ENCODE assay signal across 7 mouse cellular contexts in genomic region chr17:24472512-24472911, GRCm38 (mm10). TPM values are rescaled to one million over a fixed set of nuclear protein-coding genes. Genes with fewer than 3 reads are reported as not detected.
DNase-seq lines count a peak whose midpoint lies in the region; ATAC-seq and TF ChIP-seq lines count a peak whose summit lies in the region.

No protein-coding gene starts in this region.

- peak overlapping the region; percentile 96 for H3K9ac ChIP-seq in intestine, embryonic 16.5 days (ENCODE audit: low read depth, low read length)
- peak overlapping the region; percentile 90 for H3K9ac ChIP-seq in liver, postnatal 0 days (replicated peaks)
- no peak overlapping the region for H3K9ac ChIP-seq in stomach, postnatal 0 days (ENCODE audit: low read length)

- TF ChIP-seq CTCF in liver, postnatal 0 days (IDR thresholded peaks at IDR 0.05; ENCODE audit: low read depth): no peak
- TF ChIP-seq CTCF in stomach, postnatal 0 days (IDR thresholded peaks at IDR 0.05; ENCODE audit: low read depth): no peak

- no peaks in the 10 kb centered on the region for H3K9me3 ChIP-seq in intestine, embryonic 16.5 days (ENCODE audit: control insufficient read depth, low read length)
- no peaks in the 10 kb centered on the region for H3K9me3 ChIP-seq in liver, postnatal 0 days (ENCODE audit: low read length)
- H3K9me3 ChIP-seq in stomach, postnatal 0 days (ENCODE audit: control insufficient read depth, low read length): no peaks in the 10 kb centered on the region

- no peaks in the 10 kb centered on the region for H3K27me3 ChIP-seq in intestine, embryonic 16.5 days (replicated peaks; ENCODE audit: control insufficient read depth, insufficient read depth, low read length)
- H3K27me3 ChIP-seq in liver, postnatal 0 days (ENCODE audit: insufficient read depth, low read length): no peaks in the 10 kb centered on the region
- H3K27me3 ChIP-seq in stomach, postnatal 0 days (ENCODE audit: control insufficient read depth, insufficient read depth, low read length): no peaks in the 10 kb centered on the region

- H3K4me3 ChIP-seq in brown adipose tissue, adult 24 weeks (ENCODE audit: insufficient read depth, low read depth, low read length): no peak overlapping the region
- peak overlapping the region; percentile 93 for H3K4me3 ChIP-seq in intestine, embryonic 16.5 days (ENCODE audit: low read length)
- H3K4me3 ChIP-seq in liver, postnatal 0 days (ENCODE audit: low read depth, low read length): peak overlapping the region; percentile 88; the same call in 1 of the 2 replicates
- no peak overlapping the region for H3K4me3 ChIP-seq in stomach, postnatal 0 days (ENCODE audit: low read depth, low read length)

- peak overlapping the region; percentile 22; the same call in 1 of the 2 replicates for H3K27ac ChIP-seq in brown adipose tissue, adult 24 weeks (replicated peaks; ENCODE audit: low read depth, low read length)
- peak overlapping the region; percentile 95 for H3K27ac ChIP-seq in intestine, embryonic 16.5 days (ENCODE audit: low read length)
- no peak overlapping the region for H3K27ac ChIP-seq in liver, postnatal 0 days (ENCODE audit: low read depth)
- H3K27ac ChIP-seq in stomach, postnatal 0 days (replicated peaks): peak overlapping the region; percentile 75

- peaks cover 26% of the 10 kb centered on the region for H3K36me3 ChIP-seq in intestine, embryonic 16.5 days (ENCODE audit: control insufficient read depth, insufficient read depth, low read length)
- peaks cover 39% of the 10 kb centered on the region for H3K36me3 ChIP-seq in liver, postnatal 0 days (replicated peaks; ENCODE audit: insufficient read depth, low read length)
- peaks cover 23% of the 10 kb centered on the region for H3K36me3 ChIP-seq in stomach, postnatal 0 days (ENCODE audit: control insufficient read depth, insufficient read depth, low read length)

- WGBS in intestine, embryonic 16.5 days: 56% methylated on average over 4 of the region's 4 CpGs
- WGBS in liver, postnatal 0 days (ENCODE audit: insufficient replicate concordance): 76% methylated on average over 4 of the region's 4 CpGs
- 54% methylated on average over 4 of the region's 4 CpGs for WGBS in stomach, postnatal 0 days

- peak; percentile 69 for DNase-seq in Muller cell, postnatal 12 days (ENCODE audit: inconsistent ontology term)
- peak; percentile 50 for DNase-seq in gastrocnemius, postnatal 10 days
- no peak for DNase-seq in liver, postnatal 0 days
- peak; percentile 74 for DNase-seq in stomach, postnatal 0 days (ENCODE audit: low spot score)
- DNase-seq in frontal cortex, postnatal 10 days (ENCODE audit: low spot score in 2 of 2): no peak

- TF ChIP-seq EP300 in liver, postnatal 0 days (IDR thresholded peaks at IDR 0.05; ENCODE audit: low read depth): no peak
- no peak for TF ChIP-seq EP300 in stomach, postnatal 0 days (optimal IDR thresholded peaks at IDR 0.05)

- H3K4me1 ChIP-seq in brown adipose tissue, adult 24 weeks (ENCODE audit: control insufficient read depth, insufficient read depth, insufficient read length, low read length): peaks cover 14% of the 10 kb centered on the region
- H3K4me1 ChIP-seq in intestine, embryonic 16.5 days (ENCODE audit: control insufficient read depth, insufficient read depth, low read length): peaks cover 31% of the 10 kb centered on the region
- peaks cover 17% of the 10 kb centered on the region for H3K4me1 ChIP-seq in liver, postnatal 0 days (ENCODE audit: insufficient read depth)
- H3K4me1 ChIP-seq in stomach, postnatal 0 days (replicated peaks; ENCODE audit: control insufficient read depth, insufficient read depth): 0 out of 2 replicates have a peak, but pooled peaks cover 6% of the 10 kb centered on the region

- H3K4me2 ChIP-seq in intestine, embryonic 16.5 days (ENCODE audit: low read depth, low read length): peak overlapping the region; percentile 92
- peak overlapping the region; percentile 95 for H3K4me2 ChIP-seq in liver, postnatal 0 days (ENCODE audit: low read depth, low read length)
- 0 out of 2 replicates have a peak overlapping the region, but pooled peaks have one; percentile 8 for H3K4me2 ChIP-seq in stomach, postnatal 0 days (replicated peaks; ENCODE audit: low read depth)

- ATAC-seq in intestine, embryonic 16.5 days: peak; percentile 38
- ATAC-seq in liver, postnatal 0 days: no peak
- no peak for ATAC-seq in stomach, postnatal 0 days (ENCODE audit: low FRiP score, low TSS enrichment)

RNA-seq across cellular contexts. Expression of gene Bricd5, which starts 1.2 kb away (rescaled TPM):
- not detected in 2 replicates for polyA plus RNA-seq in brown adipose tissue, adult 24 weeks (2012; ENCODE audit: insufficient read depth, insufficient read length, missing spikeins)
- under 1 TPM; 0.65 to 0.73 TPM for total RNA-seq in gastrocnemius, postnatal 10 days (2021)
- polyA plus RNA-seq in intestine, embryonic 16.5 days (2015; fragmentation: Nextera tagmentation; extraction: Ambion mirVana): 0.34 and 0.40 TPM in 2 replicates
- polyA plus RNA-seq in liver, postnatal 0 days (2015; fragmentation: Nextera tagmentation; extraction: Ambion mirVana): not detected in 2 replicates
- 0.13 TPM in 1 of 2 replicates, not detected in the other for polyA plus RNA-seq in stomach, postnatal 0 days (2015; fragmentation: Nextera tagmentation; extraction: Ambion mirVana)

RNA-seq across cellular contexts. Expression of gene Pgp, which starts 2.3 kb away (rescaled TPM):
- 40.0 and 47.3 TPM in 2 replicates for polyA plus RNA-seq in brown adipose tissue, adult 24 weeks (2012; ENCODE audit: insufficient read depth, insufficient read length, missing spikeins)
- 10 to 100 TPM; 34.1 to 39.2 TPM for total RNA-seq in gastrocnemius, postnatal 10 days (2021)
- 83.8 and 87.1 TPM in 2 replicates for polyA plus RNA-seq in intestine, embryonic 16.5 days (2015; fragmentation: Nextera tagmentation; extraction: Ambion mirVana)
- polyA plus RNA-seq in liver, postnatal 0 days (2015; fragmentation: Nextera tagmentation; extraction: Ambion mirVana): 35.6 and 40.9 TPM in 2 replicates
- polyA plus RNA-seq in stomach, postnatal 0 days (2015; fragmentation: Nextera tagmentation; extraction: Ambion mirVana): 45.4 and 48.9 TPM in 2 replicates

RNA-seq across cellular contexts. Expression of gene E4f1, which starts 2.4 kb away (rescaled TPM):
- polyA plus RNA-seq in brown adipose tissue, adult 24 weeks (2012; ENCODE audit: insufficient read depth, insufficient read length, missing spikeins): 6.9 and 7.0 TPM in 2 replicates
- 10 to 100 TPM; 10.8 to 17.3 TPM for total RNA-seq in gastrocnemius, postnatal 10 days (2021)
- polyA plus RNA-seq in intestine, embryonic 16.5 days (2015; fragmentation: Nextera tagmentation; extraction: Ambion mirVana): 26.1 and 27.1 TPM in 2 replicates
- polyA plus RNA-seq in liver, postnatal 0 days (2015; fragmentation: Nextera tagmentation; extraction: Ambion mirVana): 4.5 and 6.4 TPM in 2 replicates
- polyA plus RNA-seq in stomach, postnatal 0 days (2015; fragmentation: Nextera tagmentation; extraction: Ambion mirVana): 12.0 and 12.5 TPM in 2 replicates

RNA-seq across cellular contexts. Expression of gene Mlst8, which starts 6.4 kb away (rescaled TPM):
- 6.6 and 9.8 TPM in 2 replicates for polyA plus RNA-seq in brown adipose tissue, adult 24 weeks (2012; ENCODE audit: insufficient read depth, insufficient read length, missing spikeins)
- 10 to 100 TPM; 10.8 to 12.1 TPM for total RNA-seq in gastrocnemius, postnatal 10 days (2021)
- 25.1 and 26.0 TPM in 2 replicates for polyA plus RNA-seq in intestine, embryonic 16.5 days (2015; fragmentation: Nextera tagmentation; extraction: Ambion mirVana)
- polyA plus RNA-seq in liver, postnatal 0 days (2015; fragmentation: Nextera tagmentation; extraction: Ambion mirVana): 6.2 and 8.1 TPM in 2 replicates
- 12.4 and 13.4 TPM in 2 replicates for polyA plus RNA-seq in stomach, postnatal 0 days (2015; fragmentation: Nextera tagmentation; extraction: Ambion mirVana)

RNA-seq across cellular contexts. Expression of gene Caskin1, which starts 15.9 kb away (rescaled TPM):
- not detected in 2 replicates for polyA plus RNA-seq in brown adipose tissue, adult 24 weeks (2012; ENCODE audit: insufficient read depth, insufficient read length, missing spikeins)
- total RNA-seq in gastrocnemius, postnatal 10 days (2021): under 1 TPM; 0.56 to 0.68 TPM
- 1.1 and 1.4 TPM in 2 replicates for polyA plus RNA-seq in intestine, embryonic 16.5 days (2015; fragmentation: Nextera tagmentation; extraction: Ambion mirVana)
- not detected in 2 replicates for polyA plus RNA-seq in liver, postnatal 0 days (2015; fragmentation: Nextera tagmentation; extraction: Ambion mirVana)
- 0.84 and 1.3 TPM in 2 replicates for polyA plus RNA-seq in stomach, postnatal 0 days (2015; fragmentation: Nextera tagmentation; extraction: Ambion mirVana)

Comparison
In these comparisons a context has a peak if more than half of its experiments do, and no peak if none do; other contexts are left out.
1. DNase-seq: peak in Muller cell, postnatal 12 days (single experiment), gastrocnemius, postnatal 10 days (single experiment) and stomach, postnatal 0 days (single experiment); none in liver, postnatal 0 days (single experiment) and frontal cortex, postnatal 10 days (0 of 2).
2. H3K4me3 ChIP-seq: peak in intestine, embryonic 16.5 days (single experiment) and liver, postnatal 0 days (single experiment); none in brown adipose tissue, adult 24 weeks (single experiment) and stomach, postnatal 0 days (single experiment).
3. H3K4me2 ChIP-seq: peak in every context shown above with its lines; median percentile 95 in liver, postnatal 0 days; 92 in intestine, embryonic 16.5 days; 8 in stomach, postnatal 0 days.